Mouse (Mus musculus) brain, adult 2 months (tissue): Measurements from ENCODE around the gene Lep.

Experiments
- DNase-seq: peaks from one replicate; pipeline ENCODE4 v3.0.0; 2011; ENCODE audit warnings: low read depth, low spot score

Lep gene

DNA sequence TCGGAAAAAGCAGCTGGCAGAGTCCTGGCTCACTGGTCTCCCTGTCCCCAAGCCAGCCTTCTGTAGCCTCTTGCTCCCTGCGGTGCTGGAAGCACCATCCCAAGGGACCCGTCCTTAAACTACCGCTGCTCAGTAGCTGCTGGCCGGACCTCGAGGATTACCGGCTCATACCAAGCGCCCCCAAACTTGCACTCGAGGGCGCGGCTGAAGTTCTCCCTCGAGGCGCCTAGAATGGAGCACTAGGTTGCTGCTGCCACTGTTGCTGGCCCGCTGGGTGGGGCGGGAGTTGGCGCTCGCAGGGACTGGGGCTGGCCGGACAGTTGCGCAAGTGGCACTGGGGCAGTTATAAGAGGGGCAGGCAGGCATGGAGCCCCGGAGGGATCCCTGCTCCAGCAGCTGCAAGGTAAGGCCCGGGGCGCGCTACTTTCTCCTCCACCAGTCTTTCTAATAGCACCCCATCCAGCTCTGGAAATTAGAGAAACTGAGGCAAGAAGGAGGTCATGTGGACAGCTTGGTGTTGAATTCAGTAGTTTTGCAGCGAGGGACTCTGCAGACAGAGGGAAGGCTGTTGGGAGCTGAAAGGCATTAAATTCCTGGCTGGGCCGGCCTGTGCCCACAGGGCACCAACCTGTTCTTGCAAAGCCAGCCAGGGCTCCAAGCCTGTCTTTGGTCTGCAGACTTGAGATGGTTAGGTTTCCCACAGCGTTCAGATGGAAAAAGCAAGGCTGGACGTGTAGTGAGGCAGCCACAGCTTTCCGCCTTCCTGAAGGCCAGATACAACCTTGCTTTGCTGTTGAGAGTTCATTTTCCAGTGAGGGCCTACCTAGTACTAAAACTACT lies at the start of gene Lep:
Gene Lep (plus strand): TSS at position 375 of the 840 bp plus-strand sequence.
- DNase-seq, result peak; percentile 71

DNA sequence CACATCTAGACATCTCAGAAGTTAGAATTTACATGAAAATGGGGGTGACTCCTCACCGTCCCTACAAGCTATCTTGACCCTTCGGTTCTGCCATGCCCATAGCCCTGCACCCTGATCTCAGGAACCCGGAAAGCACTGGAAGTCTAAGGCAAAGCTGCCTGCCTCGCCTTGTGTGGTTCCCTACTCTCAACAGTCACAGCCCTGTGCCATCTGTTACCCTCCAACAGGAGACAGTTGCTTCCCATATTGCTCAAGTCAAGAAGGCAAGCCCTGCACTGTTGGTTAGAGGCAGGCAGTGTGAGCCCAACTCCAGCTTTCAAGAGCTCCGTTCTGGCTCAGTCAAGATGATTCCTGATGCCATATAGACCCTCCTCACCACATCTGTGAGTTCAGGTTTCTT lies 48.4 kb upstream of the Lep start:
- peak; percentile 83 for DNase-seq

DNA sequence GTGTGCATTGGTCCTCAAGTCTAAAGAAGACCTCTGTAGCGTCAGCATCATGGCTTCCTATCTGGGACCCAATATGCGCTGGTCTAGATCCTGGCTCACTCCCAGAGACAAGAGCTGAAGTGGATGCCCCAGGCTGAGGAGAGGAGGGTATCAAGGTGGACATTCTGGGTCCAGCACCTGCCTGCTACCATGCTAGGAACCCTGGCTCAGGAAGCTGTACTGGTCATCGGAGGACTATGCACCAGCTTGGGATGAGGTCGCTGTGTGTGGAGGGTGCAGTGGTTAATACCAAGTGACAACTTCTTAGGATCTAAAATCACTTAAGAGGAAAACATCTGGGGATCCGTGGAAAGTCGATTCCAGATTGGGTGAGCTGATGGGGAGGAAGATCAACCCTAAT lies 46.8 kb upstream of the Lep start:
- no peak for DNase-seq

- DNase-seq, result peak; percentile 67
These were observed 43.1 kb upstream of the Lep start for GRCm38 (mm10) chr6:29016891-29017412.

GRCm38 (mm10) chr6:29019756-29020720 lies 40.0 kb upstream of the Lep start:
- DNase-seq, result no peak

- DNase-seq, result no peak
These were observed 39.1 kb upstream of the Lep start for GRCm38 (mm10) chr6:29020937-29021336.

- peak; percentile 34 for DNase-seq
These were observed 38.5 kb upstream of the Lep start for GRCm38 (mm10) chr6:29021501-29021900.

DNA sequence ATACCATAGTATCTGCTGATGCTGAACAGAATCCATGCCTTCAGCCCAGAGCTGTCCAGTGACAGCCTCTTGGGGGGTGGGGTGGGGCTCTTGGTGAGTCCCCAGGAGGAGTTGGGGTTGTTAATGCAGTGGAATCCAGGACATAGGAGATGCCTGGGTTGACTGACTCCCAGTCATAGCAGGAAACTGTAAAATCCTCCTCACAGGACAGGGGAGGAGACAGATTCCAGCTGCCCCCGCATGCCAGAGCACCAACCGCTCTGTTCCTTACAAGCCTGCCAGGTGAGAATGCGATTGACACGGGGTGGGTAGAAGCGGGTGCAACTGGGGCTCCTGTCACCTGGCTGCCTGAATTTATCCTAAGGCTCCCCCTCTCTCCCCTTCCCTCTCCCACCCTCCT lies 37.9 kb upstream of the Lep start:
- peak; percentile 63 for DNase-seq

GRCm38 (mm10) chr6:29023206-29023967 lies 36.6 kb upstream of the Lep start:
- peak; percentile 79 for DNase-seq

DNA sequence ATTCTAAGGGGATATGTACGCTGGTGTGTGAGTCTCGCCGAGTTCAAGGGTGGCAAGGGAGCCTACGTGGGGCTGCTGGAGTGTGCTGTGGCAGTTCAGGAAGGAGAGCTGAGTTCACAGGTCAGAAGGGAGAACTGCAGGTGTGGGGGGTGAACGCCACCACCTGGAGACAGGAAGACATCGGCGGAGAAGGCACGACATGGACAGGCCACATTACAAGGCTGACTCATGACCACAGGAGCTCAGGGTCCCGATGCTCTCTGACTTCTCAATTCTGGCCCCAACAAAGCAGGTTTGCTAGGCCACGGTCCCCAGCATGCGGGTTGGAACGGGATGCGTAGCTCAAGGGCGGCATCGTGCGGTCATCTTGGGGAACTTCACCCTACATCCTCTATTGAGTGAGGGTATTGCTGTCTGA lies 36.0 kb upstream of the Lep start:
- DNase-seq, result peak; percentile 84

- no peak for DNase-seq
These were observed 34.1 kb upstream of the Lep start for GRCm38 (mm10) chr6:29025796-29026482.

- DNase-seq, result no peak
These were observed 33.3 kb upstream of the Lep start for GRCm38 (mm10) chr6:29026766-29027165.

GRCm38 (mm10) chr6:29028129-29028528 lies 31.9 kb upstream of the Lep start:
- no peak for DNase-seq

DNA sequence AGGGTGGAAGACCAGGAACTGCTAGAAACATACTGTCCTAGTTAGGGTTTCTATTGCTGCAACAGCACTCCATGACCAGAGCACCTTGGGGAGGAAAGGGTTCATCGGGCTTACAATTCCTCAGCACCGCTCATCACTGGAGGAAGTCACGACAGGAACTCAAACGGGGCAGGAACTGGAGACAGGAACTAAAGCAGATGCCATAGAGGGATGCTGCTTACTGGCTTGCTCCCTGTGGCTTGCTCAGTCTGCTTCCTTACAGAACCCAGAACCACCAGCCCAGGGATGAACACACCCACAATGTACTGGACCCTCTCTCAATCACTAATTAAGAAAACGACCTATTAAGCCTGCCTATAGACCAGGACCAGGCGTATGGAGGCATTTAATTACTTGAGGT lies 30.5 kb upstream of the Lep start:
- no peak for DNase-seq

DNA sequence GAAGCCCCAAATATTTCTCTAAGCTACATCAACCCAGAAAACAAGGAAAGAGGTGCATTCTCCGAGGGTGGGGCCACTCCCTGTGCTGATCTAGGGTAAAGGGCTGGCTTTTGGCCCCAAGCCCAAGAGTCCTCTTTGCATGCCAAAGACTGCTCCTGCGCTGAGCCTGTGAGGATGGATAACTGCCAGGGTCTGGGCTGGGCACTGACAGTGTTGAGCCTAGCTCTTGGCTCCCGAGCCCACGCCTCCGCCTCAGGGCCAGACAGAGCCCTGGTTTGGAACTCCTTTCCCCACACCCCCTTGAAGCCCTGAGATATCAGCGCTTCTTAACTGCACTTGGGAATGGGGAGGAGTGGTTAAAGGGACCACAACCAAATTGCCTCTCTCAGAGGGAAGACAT lies 28.8 kb upstream of the Lep start:
- peak; percentile 90 for DNase-seq

DNA sequence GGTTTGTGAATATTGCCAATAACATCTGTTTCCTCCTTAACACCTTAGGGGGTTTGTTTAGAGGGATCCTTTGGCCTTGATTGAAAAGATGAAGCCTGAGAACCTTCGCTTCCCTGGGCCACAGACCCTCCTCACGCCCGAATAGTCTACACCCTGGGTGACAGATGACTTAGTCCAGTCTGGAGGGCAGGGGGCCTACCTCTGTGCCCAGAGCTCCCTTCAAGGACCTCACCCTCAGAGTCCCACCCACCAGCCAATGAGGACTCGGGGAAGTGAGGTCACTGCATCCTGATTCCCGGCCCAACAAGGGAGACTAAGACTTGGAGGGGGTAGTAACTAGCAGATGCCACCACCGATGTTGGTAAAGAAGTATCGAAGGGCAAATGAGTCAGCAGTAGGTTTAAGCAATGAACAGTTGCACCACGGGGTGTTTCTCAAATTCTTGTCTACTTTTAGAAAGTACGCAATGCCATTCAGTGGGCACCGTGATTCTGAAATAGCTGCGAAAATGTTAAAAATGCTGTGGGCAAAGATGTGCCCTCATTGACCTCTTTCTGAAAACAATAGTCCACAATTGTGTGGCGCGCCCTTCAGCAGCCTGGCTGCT lies 28.2 kb upstream of the Lep start:
- DNase-seq, result no peak

DNA sequence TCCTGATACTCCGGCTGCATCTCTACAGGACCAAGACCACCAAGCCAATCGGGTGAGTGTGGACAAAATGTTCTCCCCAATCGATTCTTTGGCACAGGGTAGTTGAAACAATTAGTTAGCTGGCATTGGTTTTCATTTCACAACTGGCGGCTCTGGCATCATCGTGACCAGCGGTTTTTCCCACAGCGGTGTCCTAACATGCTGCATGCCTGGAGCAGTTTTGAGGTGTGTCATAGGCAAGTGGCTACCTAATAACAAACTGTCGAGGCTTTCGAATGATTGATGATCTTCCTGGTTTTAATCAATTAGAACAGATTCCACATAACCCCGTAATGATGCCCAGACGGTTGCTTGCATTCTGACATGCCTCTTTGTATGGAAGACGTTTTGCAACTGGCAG lies 27.6 kb upstream of the Lep start:
- DNase-seq, result no peak

DNA sequence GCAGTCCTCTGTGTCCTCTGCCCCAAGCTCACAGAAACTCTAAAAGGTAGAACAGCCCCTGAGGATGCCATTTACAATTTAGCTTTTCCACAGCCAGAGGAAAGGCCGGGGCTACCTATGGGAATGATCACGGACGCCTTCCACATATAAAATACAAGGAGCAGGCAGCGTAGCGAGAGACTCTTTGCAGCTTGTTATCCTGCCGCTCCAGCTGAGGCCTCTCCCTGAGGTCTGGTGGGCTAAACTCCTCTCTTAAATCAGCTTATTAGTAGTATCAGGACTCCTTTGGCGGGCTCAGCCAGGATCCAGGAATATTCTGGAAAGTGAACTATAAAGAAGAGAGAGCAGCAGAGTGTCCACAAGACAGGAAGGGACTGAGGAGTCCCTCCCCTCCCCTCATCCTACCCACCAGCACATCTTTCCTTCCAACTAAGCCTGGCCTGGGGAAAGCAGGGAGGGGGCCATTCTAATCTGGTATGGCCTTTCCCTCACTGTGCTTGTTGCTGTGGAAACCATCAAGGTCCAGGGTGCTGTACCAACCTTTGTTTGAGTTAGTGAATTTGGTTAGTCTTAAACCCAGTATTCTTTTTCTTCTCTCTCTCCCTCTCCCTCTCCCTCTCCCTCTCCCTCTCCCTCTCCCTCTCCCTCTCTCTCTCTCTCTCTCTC lies 25.9 kb upstream of the Lep start:
- DNase-seq, result no peak

- DNase-seq, result peak; percentile 89
These were observed 23.3 kb upstream of the Lep start for GRCm38 (mm10) chr6:29036698-29037097.

- no peak for DNase-seq
These were observed 19.8 kb upstream of the Lep start for GRCm38 (mm10) chr6:29040266-29040665.
